8 mouse cellular contexts compared by ENCODE assay signal in the genomic region with DNA sequence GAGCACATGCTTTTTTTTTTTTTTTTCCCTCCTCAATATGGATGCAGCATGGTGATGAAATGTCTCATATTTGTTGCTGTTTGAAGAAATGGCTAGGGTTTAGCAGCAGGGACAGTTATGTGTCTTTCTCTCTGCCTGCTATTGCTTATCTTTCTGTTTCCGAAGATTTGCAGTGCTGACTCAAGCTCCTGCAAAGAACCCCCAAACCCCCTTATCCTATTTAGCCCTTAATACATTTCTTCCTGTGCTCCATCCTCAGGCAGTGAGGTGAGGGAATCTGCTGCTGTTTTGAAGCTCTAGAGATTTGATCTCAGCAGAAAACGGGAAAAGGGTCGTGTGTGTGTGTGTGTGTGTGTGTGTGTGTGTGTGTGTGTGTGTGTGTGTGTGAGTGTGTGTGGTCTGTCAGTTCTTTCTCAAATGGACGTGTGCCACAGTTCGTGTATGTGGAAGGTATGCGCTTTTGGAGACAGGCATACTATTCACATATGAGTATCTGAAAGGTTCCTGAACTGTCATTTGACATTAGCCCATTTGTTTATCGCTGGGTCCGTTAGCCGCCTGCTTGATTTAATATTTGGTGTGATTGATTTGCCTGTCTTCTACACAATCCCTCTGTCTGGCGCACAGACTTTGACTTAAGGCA. TPM values are rescaled to one million over a fixed set of nuclear protein-coding genes. Genes with fewer than 3 reads are reported as not detected.
DNase-seq lines count a peak whose midpoint lies in the region; ATAC-seq and TF ChIP-seq lines count a peak whose summit lies in the region.

No protein-coding gene starts in this region.

- no peaks in the 10 kb centered on the region for H3K9me3 ChIP-seq in ES-E14 (ENCODE audit: control insufficient read depth, insufficient read depth, low read depth, low read length)
- no peaks in the 10 kb centered on the region for H3K9me3 ChIP-seq in hindbrain, embryonic 16.5 days (ENCODE audit: control insufficient read depth, low read length)

- H3K36me3 ChIP-seq in ES-E14 (ENCODE audit: control insufficient read depth, insufficient read depth, low read length, poor library complexity, severe bottlenecking) = no peaks in the 10 kb centered on the region
- H3K36me3 ChIP-seq in hindbrain, embryonic 16.5 days (ENCODE audit: control insufficient read depth, insufficient read depth, low read length) = no peaks in the 10 kb centered on the region

- peak overlapping the region in 1 of 2 experiments; percentile 47; a peak in 2 of 4 replicates for H3K4me3 ChIP-seq in ES-E14 (ENCODE audit: insufficient read depth in 1 of 2, low read depth in 1 of 2, low read length in 2 of 2, poor library complexity in 1 of 2, severe bottlenecking in 1 of 2)
- H3K4me3 ChIP-seq in hindbrain, embryonic 16.5 days (ENCODE audit: low read length) = peak overlapping the region; percentile 59

- no peak overlapping the region for H3K9ac ChIP-seq in ES-E14 (ENCODE audit: insufficient read depth, low read depth, low read length, poor library complexity, severe bottlenecking)
- peak overlapping the region; percentile 77 for H3K9ac ChIP-seq in hindbrain, embryonic 16.5 days (ENCODE audit: low read depth, low read length)

- 3% methylated on average over 10 of the region's 10 CpGs for WGBS in hindbrain, embryonic 16.5 days

- H3K4me2 ChIP-seq in hindbrain, embryonic 16.5 days (ENCODE audit: low read length) = peak overlapping the region; percentile 50

- H3K27me3 ChIP-seq in hindbrain, embryonic 16.5 days (replicated peaks; ENCODE audit: control insufficient read depth, insufficient read depth, low read length) = no peaks in the 10 kb centered on the region

- peak; percentile 8 for DNase-seq in embryo, embryonic 9.5 days (ENCODE audit: extremely low spot score)
- DNase-seq in embryo, embryonic 11 days = no peak
- DNase-seq in ES-E14 (ENCODE audit: low read depth, low spot score) = peak; percentile 1
- peak; percentile 31 for DNase-seq in mesoderm, embryonic 11.5 days (ENCODE audit: low read depth, low spot score)
- DNase-seq in urinary bladder, postnatal 14 days (ENCODE audit: low spot score) = no peak
- no peak for DNase-seq in kidney, postnatal 36 days
- no peak for DNase-seq in thymus, postnatal 25 days

- peak; percentile 38 for ATAC-seq in hindbrain, embryonic 16.5 days

- no peaks in the 10 kb centered on the region for H3K4me1 ChIP-seq in ES-E14 (ENCODE audit: control insufficient read depth in 2 of 2, insufficient read depth in 2 of 2, low read length in 2 of 2, poor library complexity in 1 of 2)
- H3K4me1 ChIP-seq in hindbrain, embryonic 16.5 days (ENCODE audit: control insufficient read depth, insufficient read depth, low read depth, low read length) = no peaks in the 10 kb centered on the region

- no peak overlapping the region for H3K27ac ChIP-seq in ES-E14 (ENCODE audit: insufficient read depth, low read depth, low read length, poor library complexity, severe bottlenecking)
- H3K27ac ChIP-seq in hindbrain, embryonic 16.5 days (ENCODE audit: low read depth, low read length) = peak overlapping the region; percentile 95

- in situ Hi-C loops in ES-E14 (cut with MboI; ENCODE audit: low sequenced_read_pairs in 2 of 2, unreplicated experiment in 2 of 2) = no loop called here

TF ChIP-seq in ES-E14, 5 proteins besides CTCF, POLR2A, EP300 and RAD21:
- TF ChIP-seq CHD2 (IDR thresholded peaks at IDR 0.05; ENCODE audit: low read depth, low read length) (no peak), ZC3H11A (IDR thresholded peaks at IDR 0.05; ENCODE audit: borderline replicate concordance, low read depth, low read length) (no peak), ZNF384 (IDR thresholded peaks at IDR 0.05; ENCODE audit: low read depth, low read length) (no peak), HCFC1 (IDR thresholded peaks at IDR 0.05; ENCODE audit: borderline replicate concordance, insufficient read depth, low read length) (no peak), MAFK (IDR thresholded peaks at IDR 0.05; ENCODE audit: insufficient read depth, low read depth, low read length) (no peak)
TF ChIP-seq in ES-E14: peak in this region for 0.

RNA-seq across cellular contexts. Expression of gene Slc4a10, which starts 0.7 kb away (rescaled TPM):
- 0.13 and 0.16 TPM in 2 replicates for total RNA-seq in ES-E14 (2012; rRNA removed)
- polyA plus RNA-seq in hindbrain, embryonic 16.5 days (2015; fragmentation: Nextera tagmentation; extraction: Ambion mirVana) = 29.2 and 29.5 TPM in 2 replicates

Comparison
In these comparisons a context has a peak if more than half of its experiments do, and no peak if none do; other contexts are left out.
1. DNase-seq: peak in embryo, embryonic 9.5 days (single experiment), ES-E14 (single experiment) and mesoderm, embryonic 11.5 days (single experiment); none in embryo, embryonic 11 days (single experiment), urinary bladder, postnatal 14 days (single experiment), kidney, postnatal 36 days (0 of 2) and thymus, postnatal 25 days (single experiment).